Mouse (Mus musculus): Measurements from ENCODE around the gene Gm6034.
A peak's percentile ranks its signal among the peaks of the same experiment; 100 is the strongest.
"Not testable (repeated sequence)": the region's sequence is repeated elsewhere in the genome, so short reads cannot be mapped to it uniquely, and the experiment has no call there.

Gene Gm6034

DNA sequence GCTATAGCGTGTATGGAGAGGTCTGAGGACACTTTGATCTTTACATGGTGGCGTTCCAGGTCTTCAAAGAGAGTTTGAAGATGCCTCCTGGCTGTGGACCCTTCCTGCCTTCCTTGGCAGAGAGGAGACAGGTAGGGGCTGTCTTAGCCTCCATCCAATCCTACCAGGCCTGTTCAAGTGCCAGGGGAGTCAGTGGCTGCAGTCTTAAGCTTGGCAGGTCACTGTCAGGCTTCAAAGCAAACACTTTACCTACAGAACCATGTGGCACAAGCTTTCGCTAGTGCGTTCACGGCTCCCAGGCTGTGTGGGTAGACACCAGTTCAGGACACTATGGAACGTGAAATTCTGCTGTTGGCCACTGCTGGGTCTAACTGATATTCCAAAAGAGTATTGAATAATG lies 19.8 kb upstream of the Gm6034 start:
- ATAC-seq (ENCODE audit: low TSS enrichment), result no peak

DNA sequence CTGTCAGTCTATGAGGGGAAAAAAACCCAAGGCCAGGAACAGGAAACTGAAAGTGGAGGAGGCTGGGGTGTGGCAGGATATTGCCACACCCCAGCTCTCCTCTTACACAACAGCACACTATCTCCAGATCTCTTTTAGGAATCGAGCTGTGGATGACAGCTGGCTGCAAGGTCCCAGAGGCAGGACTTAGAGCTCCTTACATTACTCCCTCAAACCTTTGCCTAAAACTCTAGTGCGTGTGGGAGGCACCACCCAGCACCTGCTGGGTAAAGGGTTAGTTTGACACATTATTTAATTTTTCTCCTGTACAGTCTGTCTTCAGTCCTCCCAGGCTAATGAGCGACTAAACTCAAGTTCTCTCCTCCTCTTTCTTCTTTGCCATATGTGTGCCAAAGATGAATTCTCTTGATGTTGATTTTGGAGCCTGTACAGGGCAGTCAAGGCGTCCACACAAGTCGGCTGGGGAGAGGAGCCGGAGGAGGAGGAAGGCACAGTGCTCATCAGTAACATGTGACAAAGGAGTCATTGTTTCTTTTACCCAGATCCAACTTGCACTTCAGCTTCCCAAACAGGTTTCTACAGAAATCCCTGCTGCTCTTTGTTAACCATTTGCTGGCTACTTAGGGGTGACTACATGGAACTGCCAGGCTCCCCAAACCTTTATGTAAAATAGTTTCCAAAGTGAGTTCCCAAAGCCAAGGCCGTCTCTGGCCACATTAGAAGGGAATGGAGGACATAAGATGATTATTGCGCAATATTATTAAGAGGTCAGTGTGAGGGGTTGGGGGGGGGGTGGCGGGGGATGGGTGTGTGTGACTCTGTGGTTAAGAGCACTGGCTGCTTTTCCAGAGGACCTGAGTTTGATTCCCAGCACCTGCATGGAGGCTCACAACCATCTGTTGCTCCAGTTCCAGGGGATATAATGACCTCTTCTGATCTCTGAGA lies 18.8 kb upstream of the Gm6034 start:
- ATAC-seq (ENCODE audit: low TSS enrichment), result peak; percentile 74

DNA sequence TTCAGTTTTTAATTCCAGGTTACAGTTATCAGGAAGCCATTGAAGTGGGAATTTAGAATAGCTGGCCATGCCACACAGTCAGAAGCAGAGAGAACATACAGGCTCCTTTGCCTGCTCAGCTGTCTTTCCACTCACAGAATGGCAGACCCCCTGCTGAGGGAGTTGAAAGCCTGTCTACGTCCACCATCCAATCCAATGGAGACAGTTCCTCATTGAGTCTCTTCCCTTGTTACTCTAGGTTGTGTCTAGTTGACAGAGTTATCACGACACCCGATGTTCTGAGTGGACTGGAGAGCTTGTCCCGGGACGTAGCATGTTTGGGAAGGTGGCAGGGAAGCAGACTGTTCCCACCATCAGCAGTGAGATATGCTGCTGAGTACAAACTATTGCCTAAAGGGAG lies 17.6 kb upstream of the Gm6034 start:
- ATAC-seq (ENCODE audit: low TSS enrichment), result no peak

DNA sequence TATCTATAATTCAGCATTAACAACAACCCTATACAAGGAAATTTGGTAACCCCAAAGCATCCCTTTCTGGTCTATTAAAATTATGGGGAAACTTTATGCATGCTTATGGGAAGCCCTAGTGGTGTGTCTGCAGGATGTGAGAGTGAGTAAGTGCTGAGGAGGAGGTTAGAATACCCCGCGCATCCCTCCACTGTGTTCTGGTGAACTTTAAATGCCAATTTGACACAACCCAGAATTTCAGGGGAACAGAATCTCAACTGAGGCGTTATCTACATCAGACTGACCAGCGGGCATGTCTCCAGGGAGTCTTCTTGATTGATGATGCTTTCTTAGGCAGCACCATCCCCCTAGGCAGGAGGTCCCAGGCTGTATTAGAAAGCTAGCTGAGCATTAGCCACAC lies 16.9 kb upstream of the Gm6034 start:
- ATAC-seq (ENCODE audit: low TSS enrichment), result peak; percentile 44

DNA sequence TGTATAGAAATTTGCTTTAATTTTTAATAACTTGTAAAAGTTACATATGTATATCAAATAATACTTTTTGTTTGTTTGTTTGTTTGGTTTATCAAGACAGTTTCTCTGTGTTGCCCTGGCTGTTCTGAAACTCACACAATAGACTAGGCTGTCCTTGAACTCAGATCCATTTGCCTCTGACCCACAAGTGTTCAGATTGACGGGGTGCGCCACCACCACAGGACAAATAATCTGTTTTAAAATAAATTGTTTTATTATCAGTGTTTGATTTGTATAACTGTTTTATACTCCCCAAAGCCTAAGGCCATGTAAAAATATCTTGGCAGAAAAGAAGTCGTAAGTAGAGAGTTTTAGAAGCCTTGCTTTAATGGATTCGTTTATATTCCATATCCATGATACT lies 15.1 kb upstream of the Gm6034 start:
- no peak for ATAC-seq (ENCODE audit: low TSS enrichment)

DNA sequence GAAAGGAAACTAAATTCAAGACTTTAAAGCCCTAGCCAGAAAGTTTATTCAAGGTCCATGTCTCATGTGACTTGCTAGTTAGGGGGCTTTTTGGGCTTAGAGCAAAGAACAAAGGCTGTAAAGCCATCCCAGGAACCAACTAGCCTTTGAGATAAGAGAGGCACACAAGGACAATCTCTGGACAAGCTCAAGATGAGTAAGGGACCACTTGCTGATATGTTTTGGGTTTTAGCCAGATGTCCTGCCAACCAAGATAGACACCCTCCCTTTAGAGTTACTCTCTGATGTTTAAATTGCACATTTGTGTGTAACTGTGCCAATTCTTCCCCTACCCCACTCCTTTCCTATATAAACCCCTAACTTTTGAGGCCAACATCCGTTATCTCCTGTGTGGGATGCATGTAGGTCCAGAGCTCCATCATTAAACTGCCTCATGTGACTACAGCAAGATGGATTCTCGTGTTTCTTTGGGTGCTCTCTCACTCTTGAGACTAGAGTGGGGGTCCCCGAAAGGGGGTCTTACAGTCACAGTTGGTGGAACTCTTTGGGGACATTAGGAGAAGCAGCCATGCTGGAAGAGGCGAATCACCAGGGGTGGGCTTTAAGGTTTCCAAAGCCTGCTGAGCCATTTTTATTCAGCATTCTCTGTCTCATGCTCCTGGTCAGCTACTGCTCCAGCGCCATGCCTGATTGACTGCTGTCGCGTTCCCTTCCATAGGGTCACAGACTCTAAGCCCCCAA lies 13.7 kb upstream of the Gm6034 start:
- no peak for ATAC-seq (ENCODE audit: low TSS enrichment)

DNA sequence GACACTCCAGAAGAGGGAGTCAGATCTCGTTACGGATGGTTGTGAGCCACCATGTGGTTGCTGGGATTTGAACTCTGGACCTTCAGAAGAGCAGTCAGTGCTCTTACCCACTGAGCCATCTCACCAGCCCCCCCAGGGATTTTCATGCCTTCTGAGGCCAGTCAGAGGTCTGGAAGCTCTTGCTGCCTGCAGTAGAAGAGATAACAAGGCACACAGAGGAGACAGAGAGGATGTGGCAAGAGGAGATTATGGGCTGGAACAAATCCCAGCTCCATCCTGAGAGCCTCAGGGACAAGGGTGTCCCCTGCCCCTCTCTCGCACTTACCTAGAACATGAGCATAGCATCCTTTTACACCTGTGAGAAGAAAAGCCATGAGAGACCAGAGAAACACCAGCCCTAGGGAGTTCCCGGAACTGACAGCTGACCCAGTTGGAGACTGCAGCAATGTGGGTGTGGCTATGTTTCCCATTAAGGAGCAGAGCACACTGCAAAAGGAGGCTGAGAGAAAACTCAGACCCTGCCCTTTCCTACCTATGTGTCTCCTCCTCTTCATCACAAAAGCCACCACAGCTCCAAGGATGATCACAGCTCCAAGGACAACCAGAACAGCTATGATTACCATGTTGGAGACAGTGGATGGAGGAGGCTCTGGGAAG lies 12.6 kb upstream of the Gm6034 start:
- not testable (repeated sequence) for ATAC-seq (ENCODE audit: low TSS enrichment)

DNA sequence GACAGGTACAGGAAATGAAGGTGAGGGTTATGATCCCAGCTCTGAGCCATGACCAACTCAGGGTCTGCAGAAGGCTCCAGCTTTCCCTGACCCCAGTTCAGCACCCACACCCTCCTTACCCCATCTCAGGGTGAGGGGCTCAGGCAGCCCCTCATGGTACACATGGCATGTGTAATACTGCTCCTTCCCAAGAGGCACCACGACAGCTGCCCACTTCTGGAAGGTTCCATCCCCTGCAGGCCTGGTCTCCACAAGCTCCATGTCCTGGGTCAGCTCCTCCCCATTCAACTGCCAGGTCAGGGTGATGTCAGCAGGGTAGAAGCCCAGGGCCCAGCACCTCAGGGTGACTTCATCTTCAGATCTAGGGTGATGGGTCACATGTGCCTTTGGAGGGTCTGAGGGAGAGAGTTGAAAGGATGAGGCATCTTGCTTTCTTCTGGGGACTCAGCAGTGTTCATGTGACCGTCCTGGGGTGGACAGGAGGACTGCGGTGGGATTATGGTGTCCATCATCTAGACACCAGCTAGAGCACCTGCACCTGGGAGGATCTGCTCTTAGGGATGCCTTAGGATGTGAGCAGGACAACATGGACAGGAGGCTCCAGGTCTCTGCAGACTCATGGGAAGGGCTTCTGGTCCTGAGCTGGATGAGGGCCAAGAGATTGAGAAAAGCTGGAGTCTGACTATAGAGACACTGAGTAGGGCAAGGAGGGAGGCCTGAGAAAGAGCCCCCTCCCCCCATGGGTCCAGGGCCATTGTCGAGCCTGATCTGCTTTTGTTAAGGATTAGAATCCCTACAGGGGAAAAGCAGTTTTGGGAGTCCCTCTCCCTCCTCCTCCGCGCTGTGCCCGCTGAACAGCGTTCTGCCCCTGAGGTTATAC lies 11.8 kb upstream of the Gm6034 start:
- ATAC-seq (ENCODE audit: low TSS enrichment), result not testable (repeated sequence)

DNA sequence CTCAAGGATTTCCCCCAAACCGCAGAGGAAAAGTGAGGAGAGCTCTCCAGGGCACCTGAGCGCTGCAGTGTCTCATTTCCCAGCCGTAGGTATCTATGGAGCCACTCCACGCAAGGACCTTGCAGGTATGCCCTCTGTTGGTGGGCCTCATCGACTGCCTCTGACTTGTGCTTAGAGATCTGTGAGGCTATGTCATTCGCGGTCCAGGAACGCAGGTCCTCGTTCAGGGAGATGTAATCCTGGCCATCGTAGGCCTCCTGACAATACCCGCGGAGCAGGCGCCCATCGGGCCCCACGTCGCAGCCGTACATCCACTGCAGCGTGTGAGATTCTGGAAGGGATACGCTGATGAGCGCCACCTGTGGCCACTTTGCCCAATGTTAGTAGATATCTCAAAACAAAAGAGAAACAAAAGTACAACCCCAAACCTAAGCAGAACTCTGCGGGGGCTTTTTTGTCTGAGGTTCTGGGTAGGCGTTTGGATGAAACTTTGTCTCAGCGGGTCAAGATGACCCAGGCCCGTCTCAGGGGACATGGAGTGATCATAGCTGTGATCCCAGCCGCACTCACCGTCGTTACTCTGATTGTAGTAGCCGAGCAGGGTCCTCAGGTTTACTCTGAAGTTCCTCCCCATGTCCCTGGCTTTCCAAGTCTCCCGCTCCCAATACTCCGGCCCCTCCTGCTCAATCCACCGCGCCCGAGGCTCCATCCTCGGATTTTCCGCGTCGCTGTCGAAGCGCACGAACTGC lies 11.0 kb upstream of the Gm6034 start:
- ATAC-seq (ENCODE audit: low TSS enrichment), result peak; percentile 78

DNA sequence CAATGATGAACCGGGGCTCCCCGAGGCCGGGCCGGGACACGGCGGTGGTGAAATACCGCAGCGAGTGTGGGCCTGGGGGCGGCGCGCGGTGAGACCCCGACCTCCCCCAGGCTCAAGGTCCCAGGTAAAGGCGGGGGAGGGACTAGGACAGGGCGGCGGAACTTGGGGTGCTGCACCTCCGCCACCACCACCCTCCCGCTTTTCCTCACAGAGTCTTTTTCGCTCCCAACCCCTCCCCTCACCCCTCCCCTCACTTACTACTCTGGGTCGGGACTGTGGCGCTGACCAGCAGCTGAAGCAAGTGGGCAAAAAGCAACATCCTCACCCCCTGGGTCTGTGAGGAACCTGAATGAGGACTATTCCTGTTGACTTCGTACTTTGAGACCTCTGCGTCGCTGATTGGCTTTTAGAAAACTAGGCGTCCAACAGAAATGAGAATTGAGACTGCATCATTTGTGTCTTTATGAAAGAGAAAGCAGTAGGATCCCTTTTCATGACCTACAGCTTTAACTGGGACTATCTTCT lies 10.3 kb upstream of the Gm6034 start, which contains the start of gene H2-T23:
Gene H2-T23, minus strand, starts transcription at position 505 of the 525 bp plus-strand sequence.
- ATAC-seq (ENCODE audit: low TSS enrichment), result peak; percentile 80

DNA sequence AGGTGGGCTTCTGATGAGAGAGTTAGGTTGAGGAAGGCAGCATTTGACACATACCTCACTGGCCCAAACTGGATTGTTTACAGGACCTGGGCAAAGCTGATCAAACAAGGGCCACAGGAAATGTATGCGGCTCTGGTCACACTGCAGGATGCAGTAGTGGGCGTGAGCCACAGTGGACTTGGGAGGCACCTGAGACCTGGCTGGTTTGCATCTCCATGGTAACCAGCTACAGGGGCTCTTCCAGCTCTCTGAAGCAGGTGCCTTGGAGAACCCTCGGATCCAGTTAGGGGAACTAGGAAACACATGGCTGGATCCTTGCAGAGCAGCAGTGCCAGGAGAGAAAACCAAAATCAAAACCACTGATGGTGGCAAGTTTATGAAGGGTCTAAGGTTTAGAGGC lies 8.2 kb upstream of the Gm6034 start:
- not testable (repeated sequence) for ATAC-seq (ENCODE audit: low TSS enrichment)

DNA sequence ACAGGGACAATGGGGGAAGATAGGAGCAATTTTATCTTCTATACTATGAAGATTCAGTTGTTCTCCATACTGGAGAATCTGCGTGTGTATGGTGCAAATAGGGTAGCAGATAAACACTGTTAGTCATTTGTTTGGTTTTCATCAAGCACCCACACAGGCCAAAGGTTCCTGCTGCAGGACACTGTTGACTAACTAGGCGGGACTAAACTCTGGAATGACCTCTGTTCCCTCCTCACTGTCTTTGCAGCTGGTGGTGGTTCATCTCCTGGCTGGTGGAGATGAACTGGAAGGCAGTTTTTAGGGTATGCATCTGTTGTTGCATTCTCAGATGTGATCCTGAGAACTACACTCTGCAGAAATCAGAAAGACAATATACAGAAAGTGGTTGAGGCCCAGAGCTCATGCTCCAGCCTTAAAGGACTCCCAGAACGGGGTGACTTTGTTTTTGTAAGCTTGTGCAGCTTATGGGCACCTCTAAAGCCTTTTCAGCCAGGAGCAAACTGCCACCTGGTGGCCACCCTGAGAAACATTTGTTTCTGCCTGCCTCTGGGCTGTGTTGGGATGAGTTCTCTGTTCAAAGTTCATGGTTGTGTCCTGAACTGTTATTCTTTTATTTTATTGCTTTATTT lies 7.6 kb upstream of the Gm6034 start:
- ATAC-seq (ENCODE audit: low TSS enrichment), result peak; percentile 48

DNA sequence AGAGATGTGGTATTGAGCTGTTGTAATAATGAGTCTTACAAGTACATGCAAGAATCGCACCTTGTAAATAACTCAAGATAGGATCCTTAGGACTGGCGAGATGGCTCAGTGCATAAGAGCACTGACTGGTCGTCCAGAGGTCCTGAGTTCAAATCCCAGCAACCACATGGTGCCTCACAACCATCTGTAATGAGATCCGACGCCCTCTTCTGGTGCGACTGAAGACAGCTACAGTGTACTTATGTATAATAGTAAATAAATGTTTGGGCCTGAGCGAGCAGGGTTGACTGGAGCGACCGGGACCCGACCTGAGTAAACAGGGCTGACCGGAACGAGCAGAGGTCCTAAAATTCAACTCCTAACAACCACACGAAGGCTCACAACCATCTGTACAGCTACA lies 6.6 kb upstream of the Gm6034 start:
- ATAC-seq (ENCODE audit: low TSS enrichment), result not testable (repeated sequence)

DNA sequence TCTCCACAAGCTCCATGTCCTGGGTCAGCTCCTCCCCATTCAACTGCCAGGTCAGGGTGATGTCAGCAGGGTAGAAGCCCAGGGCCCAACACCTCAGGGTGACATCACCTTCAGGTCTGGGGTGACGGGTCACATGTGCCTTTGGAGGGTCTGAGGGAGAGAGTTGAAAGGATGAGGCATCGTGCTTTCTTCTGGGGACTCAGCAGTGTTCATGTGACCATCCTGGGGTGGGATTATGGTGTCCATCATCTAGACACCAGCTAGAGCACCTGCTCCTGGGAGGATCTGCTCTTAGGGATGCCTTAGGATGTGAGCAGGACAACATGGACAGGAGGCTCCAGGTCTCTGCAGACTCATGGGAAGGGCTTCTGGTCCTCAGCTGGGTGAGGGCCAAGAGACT lies 2.2 kb upstream of the Gm6034 start:
- ATAC-seq (ENCODE audit: low TSS enrichment), result not testable (repeated sequence)

DNA sequence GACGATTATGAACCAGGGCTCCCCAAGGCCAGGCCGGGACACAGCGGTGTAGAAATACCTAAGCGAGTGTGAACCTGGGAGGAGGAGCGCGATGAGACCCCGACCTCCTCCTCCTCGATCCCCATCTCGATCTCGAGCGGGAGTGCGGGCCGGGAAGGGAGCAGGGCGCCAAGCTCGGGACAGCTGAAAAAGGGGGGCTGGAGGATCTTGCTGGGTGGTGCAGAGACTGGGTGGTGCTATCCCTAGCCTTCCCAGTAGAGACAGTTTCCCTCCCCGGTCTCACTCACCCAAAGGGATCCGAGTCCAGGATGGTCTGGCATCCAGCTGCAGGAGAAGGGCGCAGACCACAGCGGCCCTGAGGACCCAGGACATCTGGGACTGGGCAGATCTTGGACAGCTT lies 706 bp upstream of the Gm6034 start:
- peak; percentile 55; the same call in 1 of the 2 replicates for ATAC-seq (ENCODE audit: low TSS enrichment)

DNA sequence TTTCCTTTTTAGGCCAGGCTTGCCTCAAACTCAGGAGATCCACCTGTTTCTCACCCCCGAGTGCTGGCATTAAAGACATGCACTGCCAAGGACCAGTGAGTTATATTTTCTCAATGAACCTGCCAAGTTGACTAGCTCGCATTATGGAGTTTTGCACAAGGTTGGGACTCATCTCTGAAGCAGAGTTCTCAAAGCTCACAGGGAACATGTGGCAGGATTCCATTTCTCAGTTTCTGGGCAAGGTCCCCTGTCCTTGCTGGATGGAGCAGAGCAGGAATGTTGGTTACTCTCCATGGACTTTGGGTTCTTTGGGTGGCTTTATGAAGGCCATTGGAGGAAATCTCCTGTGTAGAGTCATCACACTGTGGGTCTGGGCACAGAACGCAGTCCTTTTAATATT lies 525 bp downstream of the Gm6034 start:
- ATAC-seq (ENCODE audit: low TSS enrichment), result no peak

DNA sequence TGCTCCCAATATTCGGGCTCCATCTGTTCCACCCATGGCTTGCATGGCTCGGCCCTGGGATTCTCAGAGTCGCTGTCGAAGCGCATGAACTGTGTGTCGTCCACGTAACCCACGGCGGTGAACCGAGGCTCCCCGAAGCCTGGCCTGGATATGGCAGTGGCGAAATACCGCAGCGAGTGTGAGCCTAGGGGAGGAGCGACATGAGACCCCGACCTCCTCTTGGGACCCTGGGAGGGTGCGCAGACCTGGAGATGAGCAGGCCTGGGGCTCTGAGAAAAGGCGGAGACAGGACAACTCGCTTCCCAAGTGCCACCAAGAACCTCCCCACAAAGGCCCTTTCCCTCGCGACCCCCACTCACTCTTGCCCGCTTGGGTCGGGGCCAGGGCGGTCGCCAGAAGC lies 15.2 kb downstream of the Gm6034 start:
- ATAC-seq (ENCODE audit: low TSS enrichment), result not testable (repeated sequence)

DNA sequence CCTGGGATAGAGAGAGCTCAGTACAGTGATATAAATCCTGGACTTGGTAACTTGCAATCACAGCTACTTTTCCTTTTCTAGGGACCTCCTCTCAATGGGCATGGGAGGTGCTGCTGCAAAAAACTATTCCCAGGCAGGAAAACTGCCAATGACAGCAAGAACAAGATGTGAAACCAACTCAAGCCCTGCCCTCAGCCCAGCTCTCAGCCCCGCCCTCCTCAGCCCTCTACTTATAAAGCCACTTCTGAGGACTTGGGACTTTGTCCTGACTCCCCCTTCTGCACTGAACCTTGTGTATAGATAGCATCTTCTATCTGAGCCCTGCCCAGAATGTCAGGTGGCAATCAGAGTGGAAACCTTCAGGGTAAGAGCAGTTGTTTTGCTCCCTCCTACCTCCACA lies 15.6 kb downstream of the Gm6034 start, which contains the start of gene Gm11127:
Gene Gm11127, minus strand, starts transcription at position 10 of the 400 bp plus-strand sequence.
- ATAC-seq (ENCODE audit: low TSS enrichment), result not testable (repeated sequence)

DNA sequence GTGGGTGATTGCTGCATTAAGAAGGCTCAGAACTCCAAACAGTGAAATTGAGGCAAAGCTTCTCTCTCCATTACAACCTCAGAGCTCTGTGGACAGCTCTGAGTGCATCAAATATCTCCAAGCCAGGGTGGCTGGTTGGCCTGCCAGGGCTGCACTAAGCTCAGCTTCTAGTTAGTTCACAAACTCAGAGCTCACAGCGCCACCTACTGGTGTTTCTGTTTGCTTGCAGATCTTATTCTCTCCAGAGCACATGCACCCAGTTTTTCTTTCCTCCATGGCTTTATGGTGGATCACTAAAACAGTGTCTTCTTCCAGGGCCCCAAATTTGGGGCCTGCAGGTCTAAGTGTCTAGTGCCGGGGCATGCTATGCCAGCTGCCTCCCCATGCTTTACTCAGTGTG lies 18.1 kb downstream of the Gm6034 start:
- peak; percentile 91 for ATAC-seq (ENCODE audit: low TSS enrichment)

DNA sequence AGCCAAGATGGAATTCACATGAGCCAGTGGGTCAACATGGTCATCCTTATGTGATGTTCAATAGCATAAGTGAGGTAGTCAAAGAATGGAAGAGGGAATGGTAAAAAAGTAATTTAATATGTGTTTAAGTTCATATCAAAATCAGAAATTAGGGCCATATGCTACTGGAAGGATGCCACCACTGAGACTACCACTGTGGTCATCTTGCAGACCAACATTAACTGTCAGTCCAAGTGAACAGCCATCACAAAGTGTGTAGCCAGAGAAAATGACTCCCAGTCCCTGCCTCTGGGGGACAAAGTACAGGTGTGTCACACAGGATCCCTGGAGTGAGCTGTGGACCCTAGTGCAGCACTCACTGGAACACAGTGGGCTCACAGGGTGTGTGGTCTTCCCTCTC lies 39.1 kb downstream of the Gm6034 start:
- ATAC-seq (ENCODE audit: low TSS enrichment), result not testable (repeated sequence)
